Mouse (Mus musculus) left cerebral cortex, adult 18-20 months (tissue): ENCODE measurements around the gene Ndrg4. TPM values are rescaled to one million over a fixed set of nuclear protein-coding genes. Genes with fewer than 3 reads are reported as not detected.
"Not testable (repeated sequence)": the region's sequence is repeated elsewhere in the genome, so short reads cannot be mapped to it uniquely, and the experiment has no call there.

Experiments
- DNase-seq, 2 experiments: peaks; one replicate each; pipeline ENCODE4 v3.0.0; 2021 to 2022; ENCODE audit warnings: low spot score in 2 of 2, mixed read lengths in 1 of 2
- long read RNA-seq, 2 experiments: library from polyadenylated mRNA; stranded (forward); transcript quantifications; one replicate each; pipeline ENCODE4 v2.0.0; 2021
- total RNA-seq, 2 experiments: library from RNA; stranded (reverse); gene quantifications; 2 replicates each; pipeline ENCODE4 v1.2.3; 2021

Ndrg4 gene
- 1,000 to 10,000 TPM; 1,666 to 1,729 TPM for total RNA-seq
- long read RNA-seq, experiment 1, transcript Ndrg4-202 (15 exons, 2,966 nt), result major isoform, 1,439 of 3,184 reads
- long read RNA-seq, experiment 1, transcript Ndrg4-203 (14 exons, 2,738 nt), result minor isoform, 323 of 3,184 reads
- long read RNA-seq, experiment 1, transcript Ndrg4-201 (17 exons, 3,101 nt), result minor isoform, 213 of 3,184 reads
- long read RNA-seq, experiment 1, transcript Ndrg4-208 (2 exons, 505 nt), result minor isoform, 209 of 3,184 reads
- long read RNA-seq, experiment 1, partial matches to known transcripts, result 199 of 3,184 reads
- long read RNA-seq, experiment 1, other reads (novel, unspliced or antisense), result 800 of 3,184 reads
- long read RNA-seq, experiment 2, transcript Ndrg4-201 (17 exons, 3,101 nt), result minor isoform, 176 of 2,253 reads
- long read RNA-seq, experiment 2, transcript Ndrg4-202 (15 exons, 2,966 nt), result major isoform, 867 of 2,253 reads
- long read RNA-seq, experiment 2, transcript Ndrg4-203 (14 exons, 2,738 nt), result minor isoform, 198 of 2,253 reads
- long read RNA-seq, experiment 2, transcript Ndrg4-208 (2 exons, 505 nt), result minor isoform, 202 of 2,253 reads
- long read RNA-seq, experiment 2, partial matches to known transcripts, result 178 of 2,253 reads
- long read RNA-seq, experiment 2, other reads (novel, unspliced or antisense), result 632 of 2,253 reads

DNA sequence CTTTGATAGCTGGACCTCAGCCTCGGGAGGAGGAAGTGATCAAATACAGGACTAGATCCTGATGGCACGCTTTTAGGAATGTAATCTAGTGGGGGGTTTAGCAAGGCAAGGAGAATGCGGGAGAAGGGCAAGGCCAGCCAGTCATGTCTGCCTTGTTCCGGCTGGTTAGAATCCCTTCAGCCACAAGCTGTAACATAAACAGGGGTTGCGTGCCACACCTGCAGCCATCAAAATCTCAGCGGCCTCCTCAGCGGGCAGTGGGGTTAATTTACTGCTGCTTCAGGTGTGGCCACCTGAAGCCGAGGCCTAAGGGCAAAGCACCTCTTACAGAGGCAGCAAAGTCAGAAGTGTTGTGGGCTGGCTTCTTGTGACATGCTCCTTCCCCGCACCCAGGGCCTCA lies at the start of gene Ndrg4:
Gene Ndrg4, plus strand, starts transcription at position 350 of the 400 bp plus-strand sequence.
- DNase-seq, result no peak

DNA sequence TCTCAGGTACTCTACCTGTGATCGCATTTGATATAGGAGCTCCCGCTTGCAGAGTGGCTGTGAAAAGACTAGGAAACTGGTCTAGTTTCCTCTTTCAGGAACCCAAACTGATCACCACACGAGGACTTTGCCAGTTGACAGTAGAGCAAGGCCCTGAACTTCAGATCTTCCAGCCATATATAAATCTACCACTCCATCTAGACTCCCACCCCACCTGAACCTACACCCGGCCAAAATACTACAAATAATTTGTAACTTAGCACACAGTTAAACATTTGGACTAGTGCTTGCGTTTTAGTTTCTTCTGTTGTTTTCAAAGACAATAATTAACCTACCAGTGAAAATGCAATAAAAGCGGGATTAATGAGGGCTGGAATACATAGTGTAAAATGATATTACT lies 43.9 kb upstream of the Ndrg4 start:
- DNase-seq, result no peak

DNA sequence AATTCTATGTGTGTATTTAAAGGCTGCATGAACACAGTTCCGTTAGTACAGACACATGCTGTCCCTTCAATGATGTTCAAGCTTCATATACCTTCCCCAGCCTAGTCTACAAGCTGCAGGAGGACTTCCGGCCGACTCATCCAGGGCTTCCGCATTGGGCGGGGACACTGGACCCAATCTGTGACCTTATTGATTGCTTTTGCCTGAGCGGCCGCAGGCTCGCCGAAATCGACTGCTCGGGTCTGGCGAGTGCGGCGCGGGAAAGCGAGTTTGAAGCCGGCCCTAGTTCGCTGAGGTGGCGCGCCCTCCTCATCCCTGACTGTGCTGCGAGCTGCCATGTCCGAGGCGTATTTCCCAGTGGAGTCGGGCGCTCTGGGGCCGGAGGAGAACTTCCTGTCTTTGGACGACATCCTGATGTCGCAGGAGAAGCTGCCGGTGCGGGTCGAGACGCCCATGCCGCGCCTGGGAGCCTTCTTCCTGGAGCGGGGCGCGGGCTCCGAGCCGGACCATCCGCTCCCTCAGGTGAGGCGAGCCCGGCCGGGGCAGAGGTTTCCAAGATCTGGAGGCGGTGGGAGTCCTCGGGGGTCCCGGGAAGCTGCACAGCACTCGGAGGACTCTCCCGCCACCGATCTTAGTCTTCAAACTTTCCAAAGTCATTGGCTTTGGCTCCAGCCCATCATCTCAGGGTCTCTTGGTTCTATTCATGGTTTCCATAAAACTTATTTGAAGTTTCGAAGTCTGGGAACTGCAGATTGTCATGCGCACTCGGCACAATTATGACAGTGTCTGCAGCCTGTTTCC lies 43.3 kb upstream of the Ndrg4 start, which contains the start of gene Gins3:
Gene Gins3, plus strand, starts transcription at position 192 of the 801 bp plus-strand sequence.
- DNase-seq, result peak; percentile 89 to 92

DNA sequence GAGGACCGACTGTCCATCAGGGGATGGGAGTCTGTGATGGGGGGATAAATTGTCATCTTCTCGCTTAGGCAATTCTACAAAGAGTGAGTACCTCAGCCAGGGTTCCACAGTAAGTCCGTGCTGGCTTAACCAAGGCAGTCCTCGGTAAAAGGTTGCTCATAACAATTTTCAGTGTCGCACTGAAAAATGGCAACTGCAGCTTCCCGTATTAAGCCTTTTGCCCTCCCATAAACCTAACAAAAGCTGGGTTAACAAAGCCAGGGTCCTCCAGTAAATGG lies 42.8 kb upstream of the Ndrg4 start:
- DNase-seq, result no peak

DNA sequence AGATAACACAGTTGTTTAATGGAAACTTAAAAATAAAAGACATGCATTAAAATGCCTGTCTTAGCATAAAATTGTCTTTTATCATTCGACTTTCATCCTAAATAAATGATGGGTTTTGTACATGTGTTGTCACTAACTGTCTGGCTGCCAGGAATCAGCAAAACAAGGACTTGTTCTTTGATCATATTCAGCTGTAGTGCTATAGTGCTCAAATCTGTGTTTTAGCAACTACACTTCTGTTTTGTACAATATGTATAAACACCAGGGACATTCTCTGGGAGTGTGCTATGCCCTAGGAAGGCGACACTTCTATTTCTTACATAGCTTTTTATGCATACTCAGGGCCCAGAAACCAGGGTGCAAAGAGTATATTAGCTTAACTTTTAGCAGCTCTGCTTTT lies 31.8 kb upstream of the Ndrg4 start:
- no peak for DNase-seq

DNA sequence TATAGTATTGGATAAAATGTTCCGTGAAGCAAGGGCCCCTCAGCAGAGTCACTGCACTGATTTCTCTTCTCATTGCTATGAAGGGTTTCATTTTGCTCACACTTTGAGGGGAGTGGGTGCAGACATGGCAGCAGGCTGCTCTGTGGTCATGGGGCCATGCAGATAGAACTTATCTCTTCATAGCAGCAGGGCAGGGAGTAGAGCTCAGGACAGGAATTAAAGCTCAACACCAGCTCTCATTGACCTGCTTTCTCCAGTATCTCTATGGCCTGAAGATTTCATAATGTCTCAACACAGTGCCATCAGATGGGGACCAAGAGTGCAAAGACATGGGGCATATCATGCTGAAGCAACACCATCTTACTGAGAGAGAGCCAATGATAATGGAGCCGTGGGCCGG lies 28.5 kb upstream of the Ndrg4 start:
- no peak for DNase-seq

DNA sequence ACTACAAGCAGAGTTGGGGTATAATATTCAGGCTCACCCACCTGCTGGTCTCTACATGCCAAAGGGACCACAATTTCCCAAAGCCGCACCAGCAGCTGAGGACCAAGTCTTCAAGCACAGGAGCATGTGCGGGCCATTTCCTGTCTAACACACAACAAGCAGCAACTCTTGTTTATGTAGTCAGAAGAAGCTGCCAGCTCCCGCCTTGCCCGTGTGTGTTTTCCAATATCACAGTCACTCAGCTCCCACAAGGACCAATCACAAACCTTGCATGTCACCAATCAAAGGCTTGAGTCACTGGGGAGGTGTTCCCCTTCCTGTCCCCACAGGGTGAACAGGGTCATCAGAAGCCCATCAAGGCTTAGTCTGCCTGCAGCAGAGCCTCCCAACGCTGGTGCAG lies 23.4 kb upstream of the Ndrg4 start:
- no peak for DNase-seq

DNA sequence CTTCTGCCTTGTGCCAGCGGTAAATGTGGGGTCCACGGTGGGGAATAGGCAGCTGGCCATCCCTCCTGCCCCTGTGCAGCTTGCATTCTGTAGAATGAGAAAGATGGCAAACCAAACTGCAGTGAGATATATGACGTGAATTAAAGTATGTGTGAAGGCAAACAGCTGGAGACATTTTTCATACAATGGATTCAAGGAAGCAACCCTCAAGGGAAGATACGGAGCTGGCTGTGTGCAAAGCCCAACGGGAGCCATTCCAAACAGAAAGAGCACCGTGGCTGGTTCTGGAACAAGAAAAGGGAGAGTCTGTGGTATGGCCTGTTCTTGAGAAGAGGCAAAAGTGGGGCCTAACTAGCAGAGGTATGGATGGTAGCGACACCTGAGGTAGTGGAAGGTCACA lies 20.9 kb upstream of the Ndrg4 start:
- no peak for DNase-seq

DNA sequence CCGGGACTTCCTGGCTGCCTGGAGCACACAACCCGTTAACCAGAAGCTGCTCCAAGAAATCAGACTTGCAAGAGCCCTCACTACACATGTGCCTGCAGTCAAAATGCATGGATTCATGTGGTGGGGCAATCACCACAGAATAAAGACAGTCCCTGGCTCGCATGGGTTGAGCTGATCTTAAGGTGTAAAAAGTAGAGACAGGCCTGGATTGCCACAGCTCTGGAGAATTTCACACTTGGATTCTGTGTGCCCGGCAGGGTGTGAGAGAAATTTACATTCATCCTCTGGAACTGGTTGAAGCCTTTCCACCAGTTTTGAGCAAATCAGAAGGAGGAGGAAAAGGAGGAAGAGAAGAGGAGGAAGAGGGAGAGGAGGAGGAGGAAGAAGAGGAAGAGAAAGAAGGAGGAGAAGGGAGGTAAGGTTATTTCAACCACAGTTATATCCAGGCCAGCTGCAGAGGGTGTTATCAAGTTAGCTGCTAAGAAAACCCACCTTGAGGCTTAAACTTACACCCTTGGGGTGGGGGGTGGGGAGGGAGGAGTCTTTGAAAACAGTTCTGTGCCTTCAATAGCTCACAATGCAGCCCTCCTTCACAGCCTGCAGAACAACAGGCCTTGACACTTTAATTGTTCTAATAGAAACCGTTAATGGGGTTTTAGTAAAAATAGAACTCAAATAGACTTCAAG lies 20.3 kb upstream of the Ndrg4 start:
- DNase-seq, result no peak

DNA sequence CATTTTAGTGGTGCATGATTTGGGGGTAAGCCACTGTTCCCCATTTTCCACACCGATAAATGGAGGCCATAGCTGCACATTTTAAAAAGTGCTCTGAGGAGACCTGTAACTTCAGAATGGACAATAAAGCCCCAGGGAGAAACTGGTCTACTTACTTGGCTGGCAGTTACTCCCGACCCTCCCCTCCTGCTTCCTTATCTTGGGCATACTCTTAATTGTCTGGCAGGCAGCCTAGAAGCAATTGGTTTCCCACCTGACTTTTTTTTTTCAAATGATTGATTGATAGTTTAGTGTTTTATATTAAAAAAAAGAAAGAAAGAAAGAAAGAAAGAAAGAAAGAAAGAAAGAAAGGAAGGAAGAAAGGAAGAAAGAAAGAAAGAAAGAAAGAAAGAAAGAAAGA lies 19.3 kb upstream of the Ndrg4 start:
- DNase-seq, result no peak

DNA sequence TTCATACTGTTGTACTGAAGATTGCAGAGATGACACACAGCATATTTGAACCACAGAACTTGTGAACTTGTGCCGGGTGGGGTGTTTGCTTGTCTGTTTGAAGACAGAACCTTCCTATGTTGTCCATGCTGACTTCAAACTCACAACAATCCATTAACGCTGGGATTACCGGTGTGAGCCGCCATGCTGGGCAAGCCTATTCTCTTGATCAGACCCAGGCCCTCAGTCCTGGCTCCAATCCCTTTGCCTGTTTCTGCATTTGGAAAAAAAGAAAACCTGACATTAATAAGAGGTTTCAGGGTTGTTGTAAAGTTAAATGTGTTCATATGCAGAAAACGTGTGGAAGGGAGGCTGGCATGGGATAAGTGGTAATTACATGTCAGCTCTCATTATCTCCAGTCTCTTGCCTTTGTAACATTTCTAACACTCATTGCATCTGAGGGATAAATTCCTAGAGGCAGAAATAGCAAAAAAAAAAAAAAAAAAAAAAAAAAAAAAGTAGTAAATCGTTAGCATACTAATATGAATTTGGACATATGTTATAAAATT lies 16.4 kb upstream of the Ndrg4 start:
- no peak for DNase-seq

DNA sequence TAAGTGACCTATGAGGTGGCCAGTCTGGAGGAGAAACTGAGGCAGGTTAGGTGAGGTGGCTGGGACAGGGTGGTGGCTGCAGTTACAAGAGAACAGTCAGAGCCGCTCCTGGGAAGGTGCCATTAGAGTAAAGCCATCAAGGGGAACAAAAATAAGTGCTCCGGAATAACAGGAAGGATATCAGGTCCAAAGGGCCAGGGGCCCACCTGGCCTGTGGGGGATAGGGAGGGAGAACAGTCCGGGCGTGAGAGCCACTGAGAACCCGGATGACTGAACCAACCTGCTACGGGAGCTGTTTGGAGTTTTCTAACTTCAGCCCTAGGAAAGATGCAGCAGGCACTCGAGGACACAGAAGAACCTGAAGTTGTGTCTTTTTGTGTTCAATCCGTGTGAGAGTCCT lies 15.7 kb upstream of the Ndrg4 start:
- no peak for DNase-seq

DNA sequence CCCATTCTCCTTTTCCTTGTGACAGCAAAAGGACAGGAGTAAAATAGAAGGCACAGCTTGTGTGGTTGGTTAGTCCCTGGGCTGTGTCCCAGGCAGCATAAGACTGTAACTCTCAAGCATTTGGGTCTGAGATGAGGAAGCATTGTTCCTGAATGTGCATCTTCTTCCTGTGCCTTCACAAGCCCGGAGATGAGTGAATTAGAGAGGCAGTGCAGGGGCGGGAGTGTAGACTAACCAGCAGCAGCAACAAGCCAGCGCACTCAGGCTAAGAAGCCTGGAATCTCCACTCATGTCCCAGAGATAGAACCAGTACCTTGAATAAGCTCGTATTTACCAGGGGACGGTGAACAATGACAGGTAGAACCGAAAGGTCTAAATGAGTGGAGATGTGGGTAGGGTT lies 15.2 kb upstream of the Ndrg4 start:
- DNase-seq, result no peak

DNA sequence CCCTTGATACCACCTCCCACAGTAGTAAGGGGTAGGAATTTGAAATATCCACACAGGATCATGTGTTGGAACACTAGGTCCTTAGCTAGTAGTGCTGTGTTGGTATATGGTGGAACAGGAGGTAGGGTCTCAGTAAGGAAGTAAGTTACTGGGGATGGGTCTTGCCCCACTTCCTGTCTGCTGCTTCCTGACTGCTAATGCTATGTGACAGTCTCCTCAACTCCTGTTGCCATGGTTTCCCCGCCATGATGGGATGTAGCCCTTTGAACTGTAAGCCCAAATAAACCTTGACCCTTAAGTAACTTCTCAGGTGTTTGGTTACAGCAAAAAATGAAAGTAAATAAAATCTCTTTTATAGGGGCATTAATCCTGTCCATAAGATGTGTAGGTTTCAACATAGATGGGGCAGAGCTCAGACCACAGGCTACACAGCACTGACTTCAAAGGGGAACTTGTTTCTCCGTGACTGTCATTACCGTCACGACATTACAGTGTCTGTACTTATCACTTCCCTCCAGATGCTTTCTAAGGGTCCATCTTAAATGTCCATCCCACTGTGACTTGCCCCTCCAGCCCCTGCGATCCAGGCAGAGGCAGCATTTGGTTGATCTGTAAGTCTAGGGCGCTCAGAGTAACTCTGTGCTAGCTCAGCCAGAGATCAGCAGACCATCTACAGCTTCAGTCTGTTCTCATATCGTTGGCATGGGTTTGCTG lies 13.7 kb upstream of the Ndrg4 start:
- DNase-seq, result no peak

DNA sequence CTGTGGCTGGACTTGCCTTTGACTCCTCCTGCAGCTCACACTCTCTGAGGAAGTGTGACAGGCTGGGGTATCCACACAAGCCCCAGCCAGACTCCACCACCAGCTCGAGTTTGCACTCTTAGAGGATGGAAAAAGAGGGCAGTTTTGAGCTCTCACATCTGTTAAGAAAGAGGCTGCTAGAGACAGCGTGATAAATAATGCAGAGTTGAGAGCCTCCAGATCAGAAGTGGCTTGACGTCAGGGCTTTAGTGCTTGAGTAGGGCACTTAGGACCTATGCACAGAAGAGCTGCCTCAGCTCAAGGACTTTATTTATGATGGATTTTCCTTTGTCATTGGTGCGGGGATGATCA lies 13.2 kb upstream of the Ndrg4 start:
- no peak for DNase-seq

DNA sequence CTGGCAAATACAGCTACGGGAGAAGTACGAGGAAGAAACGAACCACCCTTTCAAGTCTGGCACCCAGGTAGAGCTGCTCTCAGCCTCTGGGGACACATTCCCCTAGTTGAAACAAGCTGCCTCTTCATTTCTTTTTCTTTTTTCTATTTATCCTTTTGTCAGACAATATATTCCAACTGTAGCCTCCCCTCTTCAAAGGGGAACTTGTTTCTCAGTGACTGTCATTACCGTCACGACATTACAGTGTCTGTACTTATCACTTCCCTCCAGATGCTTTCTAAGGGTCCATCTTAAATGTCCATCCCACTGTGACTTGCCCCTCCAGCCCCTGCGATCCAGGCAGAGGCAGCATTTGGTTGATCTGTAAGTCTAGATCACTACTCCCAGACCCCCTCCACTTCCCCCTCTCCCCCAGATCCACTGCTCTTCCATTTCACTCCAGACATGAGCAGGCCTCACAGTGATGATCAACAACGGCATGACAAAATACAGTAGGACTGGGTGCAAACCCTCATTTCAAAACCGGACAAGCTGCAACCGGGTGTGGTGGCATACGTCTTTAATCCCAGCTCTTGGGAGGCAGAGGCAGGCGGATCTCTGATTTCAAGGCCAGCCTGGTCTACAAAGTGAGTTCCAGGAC lies 10.8 kb upstream of the Ndrg4 start:
- not testable (repeated sequence) for DNase-seq

DNA sequence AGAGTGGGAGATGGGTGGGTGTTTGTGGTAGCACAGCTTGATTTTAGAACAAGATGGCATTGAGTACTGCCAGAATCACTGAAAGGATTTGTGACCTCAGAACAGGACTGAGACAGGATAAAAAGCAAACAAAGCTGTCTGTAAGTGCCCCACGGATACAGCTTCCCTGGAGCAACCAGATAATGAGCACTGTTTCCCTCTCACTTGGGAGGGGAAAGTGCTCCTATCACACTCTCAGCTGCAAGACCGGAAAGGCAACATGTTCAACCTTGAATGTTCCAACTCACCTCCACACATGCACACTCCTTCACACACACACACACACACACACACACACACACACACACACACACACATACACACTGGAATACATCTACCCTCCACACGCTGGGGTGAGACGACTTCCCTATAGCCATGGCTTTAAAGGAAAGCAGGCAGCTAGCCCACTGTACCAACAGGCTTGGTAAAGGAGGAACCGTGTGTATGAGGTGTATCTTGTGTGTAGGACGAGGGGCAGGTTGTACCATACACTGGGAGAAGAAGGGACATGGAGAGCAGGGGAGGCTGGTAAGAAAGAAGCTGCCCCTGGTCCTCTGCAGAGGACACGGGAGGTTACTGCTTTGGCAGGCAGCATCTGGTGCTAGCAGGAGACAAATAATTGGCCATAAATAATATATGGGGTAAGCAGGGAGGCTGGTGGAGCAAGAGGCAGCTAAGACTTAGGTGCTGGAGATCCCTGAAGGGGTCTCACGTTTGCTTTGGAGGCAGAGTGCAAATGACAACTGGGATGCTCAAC lies 8.4 kb upstream of the Ndrg4 start:
- DNase-seq, result no peak

DNA sequence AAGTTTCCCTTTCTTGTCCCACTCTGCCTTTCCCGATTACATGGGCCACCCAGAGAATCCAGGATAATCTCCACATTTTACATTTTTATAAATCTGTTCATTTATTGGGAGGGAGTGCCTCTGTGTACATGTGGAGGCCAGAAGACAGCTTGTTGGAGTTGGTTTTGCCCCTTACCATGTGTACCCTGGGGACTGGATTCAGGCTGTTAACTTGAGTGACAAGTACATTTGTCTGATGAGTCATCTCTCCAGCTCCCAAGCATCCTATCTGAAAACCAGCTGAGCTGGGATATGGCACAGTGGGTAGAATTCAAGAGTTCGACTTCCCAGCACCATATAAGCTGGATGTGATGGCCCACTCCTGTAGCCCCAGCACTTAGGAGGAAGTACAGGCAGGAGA lies 6.8 kb upstream of the Ndrg4 start:
- DNase-seq, result no peak

DNA sequence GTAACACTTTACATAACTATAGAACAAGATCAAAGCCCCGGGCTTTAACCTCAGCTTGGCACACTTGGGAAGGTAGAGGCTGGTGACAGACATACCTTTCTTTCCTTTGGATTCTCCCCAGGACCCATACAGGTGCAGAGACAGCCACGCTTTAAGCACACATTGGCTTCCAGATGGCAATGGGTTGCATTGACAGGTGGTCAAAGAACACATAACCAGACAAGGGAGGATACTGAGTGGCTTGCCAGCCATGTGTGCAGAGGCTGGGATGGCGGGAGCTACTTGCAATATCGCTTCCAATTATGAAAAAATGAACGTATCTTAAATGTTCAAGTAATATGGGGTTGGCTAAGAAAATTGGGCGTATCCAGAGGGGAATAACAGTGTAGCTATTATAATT lies 4.9 kb upstream of the Ndrg4 start:
- no peak for DNase-seq
